10 mouse cellular contexts compared by ENCODE assay signal in genomic region chr5:37857763-37858545, GRCm38 (mm10). TPM values are rescaled to one million over a fixed set of nuclear protein-coding genes. Genes with fewer than 3 reads are reported as not detected.
DNase-seq lines count a peak whose midpoint lies in the region; ATAC-seq and TF ChIP-seq lines count a peak whose summit lies in the region.
"Had no signal": no experiment of that assay in that cellular context is flagged by ENCODE, and none has a peak within 500 bp of the region (broad histone marks: within the 10 kb centered on the region; RNA-seq: fewer than 3 reads in every experiment).

No protein-coding gene starts in this region.

- no peaks in the 10 kb centered on the region for H3K4me1 ChIP-seq in lung, embryonic 14.5 days (ENCODE audit: insufficient read depth)

- H3K9ac ChIP-seq in lung, embryonic 14.5 days: no peak overlapping the region

- H3K9me3 ChIP-seq in lung, embryonic 14.5 days (ENCODE audit: low read depth, low read length): no peaks in the 10 kb centered on the region

- WGBS in lung, embryonic 14.5 days: 55% methylated on average over 14 of the region's 14 CpGs

- no peak for TF ChIP-seq CTCF in lung, embryonic 14.5 days (IDR thresholded peaks at IDR 0.05; ENCODE audit: low read depth)

- peak; percentile 32 for DNase-seq in lung, embryonic 14.5 days
- no peak for DNase-seq in lung, postnatal 36 days
- DNase-seq in frontal cortex, postnatal 36 days (ENCODE audit: low spot score in 2 of 2): peak; percentile 15 to 47
- DNase-seq in left cerebral cortex, postnatal 14 days (ENCODE audit: low spot score in 2 of 2): peak; percentile 46 to 52
- peak; percentile 79 to 81 for DNase-seq in right cerebral cortex, postnatal 10 days (ENCODE audit: low spot score in 2 of 2)
- no peak for DNase-seq in embryo, embryonic 9.5 days (ENCODE audit: extremely low spot score)
- DNase-seq in thymus, postnatal 10 days (ENCODE audit: low spot score in 2 of 2): no peak
- DNase-seq: adrenal gland, postnatal 10 days; kidney, postnatal 10 days; lung, adult 2 months had no signal

- H3K4me3 ChIP-seq in lung, embryonic 14.5 days (ENCODE audit: low read depth, low read length): no peak overlapping the region

- H3K36me3 ChIP-seq in lung, embryonic 14.5 days (ENCODE audit: insufficient read depth): no peaks in the 10 kb centered on the region

- H3K4me2 ChIP-seq in lung, embryonic 14.5 days: no peak overlapping the region

- H3K27me3 ChIP-seq in lung, embryonic 14.5 days (ENCODE audit: insufficient read depth, low read length): peaks cover 11% of the 10 kb centered on the region

- ATAC-seq in lung, embryonic 14.5 days (ENCODE audit: insufficient read depth): no peak

- intact Hi-C loops in left cerebral cortex, postnatal 14 days (cut with DNase I): no loop called here

- H3K27ac ChIP-seq in lung, embryonic 14.5 days (ENCODE audit: low read depth): no peak overlapping the region

RNA-seq across cellular contexts. Expression of gene Msx1, which starts 33.6 kb away (rescaled TPM):
- 2.9 and 3.1 TPM in 2 replicates for polyA plus RNA-seq in lung, embryonic 14.5 days (2014; fragmentation: Nextera tagmentation; extraction: Ambion mirVana)
- 1 to 10 TPM; 3.1 to 4.1 TPM for total RNA-seq in left cerebral cortex, postnatal 14 days (2021)

Comparison
In these comparisons a context has a peak if more than half of its experiments do, and no peak if none do; other contexts are left out.
1. DNase-seq: peak in lung, embryonic 14.5 days (single experiment), frontal cortex, postnatal 36 days (2 of 2), left cerebral cortex, postnatal 14 days (2 of 2) and right cerebral cortex, postnatal 10 days (2 of 2); none in lung, postnatal 36 days (single experiment), embryo, embryonic 9.5 days (single experiment) and thymus, postnatal 10 days (0 of 2).